Mouse (Mus musculus): ENCODE data around the gene Acsm5.
A peak's percentile ranks its signal among the peaks of the same experiment; 100 is the strongest.
"Not testable (repeated sequence)": the region's sequence is repeated elsewhere in the genome, so short reads cannot be mapped to it uniquely, and the experiment has no call there.

Acsm5 gene

DNA sequence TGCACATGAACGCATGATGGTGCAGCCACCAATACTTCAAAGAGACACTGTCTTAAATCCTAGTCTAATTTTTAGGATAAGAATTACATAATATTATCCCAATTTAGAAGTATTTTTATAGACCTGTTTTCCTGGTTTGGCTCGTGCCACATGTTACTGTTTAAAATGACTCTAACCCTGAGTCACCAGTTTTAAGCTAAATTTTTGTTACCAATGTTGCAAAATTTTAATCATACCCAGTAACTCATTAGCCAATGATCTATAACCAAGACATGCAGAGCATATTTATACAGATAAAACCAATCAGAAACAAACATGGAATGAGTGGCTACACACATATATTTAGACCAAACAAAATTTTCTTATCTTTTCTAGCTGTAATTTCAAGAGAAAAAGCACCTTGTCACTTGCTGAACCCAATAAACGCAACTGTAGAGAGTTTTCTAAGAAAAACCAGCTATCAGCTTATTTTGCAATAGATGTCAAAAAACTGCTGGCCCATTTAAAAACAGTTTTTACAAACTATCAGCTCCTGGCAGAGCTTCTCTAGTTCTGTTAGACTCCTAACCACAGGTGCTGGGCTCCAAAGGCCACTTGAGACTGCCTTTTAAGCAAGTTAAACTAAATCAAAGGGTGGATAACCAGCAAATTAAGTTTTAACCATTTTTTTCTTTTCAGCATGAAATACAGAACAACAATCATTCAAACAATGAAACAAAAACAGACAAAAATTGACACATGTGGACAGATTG, 31.4 kb downstream of the Acsm5 start:
- no peak for DNase-seq

DNA sequence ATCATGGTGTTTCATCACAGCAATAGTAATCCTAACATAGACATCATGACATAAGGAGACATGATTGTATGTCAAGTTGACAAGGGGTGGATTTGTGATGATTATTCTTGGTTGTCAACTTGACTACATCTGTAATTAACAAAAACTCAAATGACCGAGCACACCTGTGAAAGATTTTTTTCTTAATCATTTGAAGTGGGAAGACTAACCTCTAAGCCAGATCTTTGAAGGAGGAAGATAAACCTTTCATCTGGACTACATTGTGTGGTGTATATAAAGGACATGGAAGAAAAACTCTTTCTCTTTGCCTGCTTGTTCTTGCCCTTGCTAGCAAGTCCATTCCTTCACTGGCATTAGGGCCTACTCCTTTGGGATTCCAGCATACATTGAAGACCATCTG, 34.8 kb downstream of the Acsm5 start, which contains the start of gene Acsm2:
Gene Acsm2, plus strand, starts transcription at position 301 of the 400 bp plus-strand sequence.
- DNase-seq = no peak

DNA sequence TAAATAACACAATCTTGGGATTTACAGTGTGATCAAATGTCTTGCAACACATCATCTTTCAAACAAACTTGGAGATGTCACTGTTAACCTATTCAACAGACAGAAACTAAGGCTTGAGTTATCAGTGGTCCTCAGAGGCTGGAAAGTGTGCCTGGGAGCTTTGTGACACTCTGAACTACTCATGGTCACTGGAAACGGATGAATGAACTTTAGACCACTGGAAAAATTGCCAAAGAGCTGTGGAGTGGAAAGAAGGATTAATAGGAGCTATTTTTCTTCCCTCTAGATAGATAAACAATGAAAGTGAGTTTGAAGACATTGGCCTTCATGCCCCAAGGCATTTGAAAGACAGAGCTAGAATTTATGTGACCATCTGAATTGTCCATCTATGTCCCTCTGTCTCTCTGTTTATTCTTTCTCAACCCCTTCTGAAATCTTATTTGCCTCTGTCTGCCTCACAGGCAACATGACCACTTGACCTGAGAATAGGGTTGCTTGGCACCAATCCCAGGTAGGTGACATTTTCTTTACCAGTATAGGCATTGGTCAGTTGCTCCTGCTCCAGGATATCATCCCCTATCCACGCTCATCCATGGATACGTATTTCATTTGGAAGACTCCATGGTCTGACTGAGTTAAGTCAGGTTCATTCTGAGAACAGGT, 40.7 kb downstream of the Acsm5 start:
- no peak for DNase-seq

DNA sequence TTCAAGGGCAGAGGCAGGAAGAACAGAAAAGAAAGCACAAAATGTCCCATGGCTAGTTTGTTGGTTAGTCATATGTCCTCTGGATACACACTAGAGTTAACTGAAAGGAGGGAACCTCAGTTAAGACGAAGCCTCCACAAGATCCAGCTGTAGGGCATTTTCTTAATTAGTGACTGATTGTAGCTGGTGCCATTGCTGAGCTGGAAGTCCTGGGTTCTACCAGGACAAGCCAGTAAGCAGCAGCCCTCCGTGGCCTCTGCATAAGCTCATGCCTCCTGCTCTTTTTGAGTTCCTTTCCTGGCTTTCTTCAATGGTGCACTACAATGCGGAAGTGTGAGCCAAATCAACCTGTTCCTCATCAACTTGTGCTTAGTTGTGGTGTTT, 41.2 kb downstream of the Acsm5 start:
- DNase-seq = no peak

DNA sequence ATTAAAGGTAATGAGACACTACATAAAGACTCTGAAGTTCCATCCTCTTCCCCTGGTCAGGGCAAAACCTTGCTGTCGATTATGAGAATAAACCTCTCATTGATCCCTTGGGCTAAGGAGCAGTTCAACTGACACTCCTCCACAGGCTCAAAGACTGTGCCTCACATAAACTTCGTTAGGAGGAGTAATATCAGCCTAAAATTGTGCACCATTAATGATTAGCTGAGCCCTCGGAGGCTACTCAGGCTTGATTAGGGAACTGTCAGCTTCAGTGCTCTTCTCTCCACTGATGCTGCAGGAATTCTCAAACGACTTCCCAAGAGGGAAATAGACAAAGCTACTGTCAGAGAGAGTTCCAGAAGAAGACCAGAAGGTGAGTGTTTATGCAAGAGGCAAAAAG, 42.2 kb downstream of the Acsm5 start:
- DNase-seq = no peak

DNA sequence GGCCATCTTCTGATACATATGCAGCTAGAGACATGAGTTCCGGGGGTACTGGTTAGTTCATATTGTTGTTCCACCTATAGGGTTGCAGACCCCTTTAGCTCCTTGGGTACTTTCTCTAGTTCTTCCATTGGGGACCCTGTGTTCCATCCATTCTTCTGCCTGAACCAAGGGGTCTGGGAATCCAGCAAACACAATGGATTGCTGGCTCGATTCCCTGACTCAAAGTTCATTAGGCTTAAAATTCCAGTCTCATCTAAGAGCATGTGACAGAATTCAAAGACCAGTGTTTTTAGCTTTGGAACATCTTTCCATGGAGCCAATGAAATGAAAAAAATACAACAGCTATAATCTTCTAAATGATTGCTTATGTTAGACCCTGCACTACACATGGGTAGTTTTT, 43.2 kb downstream of the Acsm5 start:
- not testable (repeated sequence) for DNase-seq

DNA sequence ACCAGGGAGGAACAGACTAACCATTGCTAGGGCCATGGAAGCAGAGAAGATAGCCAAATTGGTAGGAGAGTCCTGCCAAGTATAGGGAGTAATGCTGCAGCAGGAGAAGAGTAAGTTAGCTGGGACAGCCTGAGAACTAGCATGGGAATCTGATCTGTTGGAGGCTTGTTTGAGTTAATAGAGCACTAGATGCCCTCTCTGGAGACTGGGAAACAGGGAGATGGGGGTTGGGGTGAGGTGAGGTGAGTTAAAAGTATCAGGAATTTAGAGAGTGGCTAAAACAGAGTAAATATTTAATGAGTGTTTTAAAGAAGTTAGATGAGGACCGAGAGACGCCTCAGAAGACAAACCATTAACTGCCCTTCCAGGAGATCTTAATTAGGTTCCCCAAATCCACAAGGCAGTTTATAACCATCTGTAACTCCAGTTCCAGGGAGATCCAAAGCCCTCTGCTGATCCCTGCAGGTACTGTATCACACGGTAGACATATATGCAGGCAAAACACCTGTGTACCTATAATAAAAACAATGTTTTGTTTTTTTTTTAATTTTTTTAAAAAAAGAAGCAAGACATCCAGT, 75.4 kb downstream of the Acsm5 start:
- peak; percentile 32 for DNase-seq
